Mouse (Mus musculus): ENCODE results near the gene Tlr12. TPM values are rescaled to one million over a fixed set of nuclear protein-coding genes. Genes with fewer than 3 reads are reported as not detected.

Gene Tlr12
- polyA plus RNA-seq, 1 experiment from 2014 or later: not detected

- H3K4me1 ChIP-seq (ENCODE audit: control insufficient read depth in 2 of 2, insufficient read depth in 2 of 2, low read length in 2 of 2): peaks cover 4 to 5% of the 10 kb centered on the region in 2 experiments; a peak in 3 of 4 replicates
- H3K27ac ChIP-seq (replicated peaks in 1 of 2; ENCODE audit: control insufficient read depth in 1 of 2, insufficient read depth in 1 of 2, low read depth in 2 of 2, low read length in 2 of 2): peak overlapping the region; percentile 40 to 64; a peak in 1 of 4 replicates
- 9% methylated on average over 21 of the region's 27 CpGs for WGBS
- H3K36me3 ChIP-seq (ENCODE audit: control insufficient read depth, insufficient read depth, low read length): no peaks in the 10 kb centered on the region
- no peaks in the 10 kb centered on the region for H3K27me3 ChIP-seq (ENCODE audit: control insufficient read depth, insufficient read depth, low read length)
- peak overlapping the region; percentile 80 for H3K4me2 ChIP-seq (ENCODE audit: low read length)
- peak overlapping the region; percentile 70 to 92 for H3K4me3 ChIP-seq (ENCODE audit: control insufficient read depth in 1 of 2, insufficient read depth in 1 of 2, low read depth in 1 of 2, low read length in 2 of 2)
- H3K9ac ChIP-seq (ENCODE audit: low read length): peak overlapping the region; percentile 72
- H3K9me3 ChIP-seq (ENCODE audit: control insufficient read depth, low read length): no peaks in the 10 kb centered on the region
- ATAC-seq (ENCODE audit: insufficient number of reproducible peaks, insufficient read depth, low FRiP score, low read depth): peak; percentile 47
These were observed 9.0 kb downstream of the Tlr12 start for GRCm38 (mm10) chr4:128609276-128609924.

- Histone ChIP-seq H3K27me3 (ENCODE audit: control insufficient read depth, insufficient read depth, low read length) (no peaks in the 10 kb centered on the region), H3K9ac (ENCODE audit: low read length) (no peak overlapping the region), H3K4me2 (ENCODE audit: low read length) (no peak overlapping the region), H3K9me3 (ENCODE audit: control insufficient read depth, low read length) (no peaks in the 10 kb centered on the region), H3K36me3 (ENCODE audit: control insufficient read depth, insufficient read depth, low read length) (peaks cover 17% of the 10 kb centered on the region), H3K4me3 (ENCODE audit: control insufficient read depth in 1 of 2, insufficient read depth in 1 of 2, low read depth in 1 of 2, low read length in 2 of 2) (no peak overlapping the region), H3K4me1 (ENCODE audit: control insufficient read depth in 2 of 2, insufficient read depth in 2 of 2, low read length in 2 of 2) (peaks cover 4 to 5% of the 10 kb centered on the region in 2 experiments; a peak in 3 of 4 replicates), H3K27ac (replicated peaks in 1 of 2; ENCODE audit: control insufficient read depth in 1 of 2, insufficient read depth in 1 of 2, low read depth in 2 of 2, low read length in 2 of 2) (no peak overlapping the region; a peak in 2 of 4 replicates)
- WGBS: 66% methylated on average over 11 of the region's 11 CpGs
- no peak for ATAC-seq (ENCODE audit: insufficient number of reproducible peaks, insufficient read depth, low FRiP score, low read depth)
These were observed 10.8 kb downstream of the Tlr12 start for GRCm38 (mm10) chr4:128607661-128608060.

- Histone ChIP-seq H3K9ac (ENCODE audit: low read length) (no peak overlapping the region), H3K4me3 (ENCODE audit: control insufficient read depth in 1 of 2, insufficient read depth in 1 of 2, low read depth in 1 of 2, low read length in 2 of 2) (no peak overlapping the region), H3K9me3 (ENCODE audit: control insufficient read depth, low read length) (no peaks in the 10 kb centered on the region), H3K4me2 (ENCODE audit: low read length) (no peak overlapping the region), H3K27ac (replicated peaks in 1 of 2; ENCODE audit: control insufficient read depth in 1 of 2, insufficient read depth in 1 of 2, low read depth in 2 of 2, low read length in 2 of 2) (no peak overlapping the region), H3K27me3 (ENCODE audit: control insufficient read depth, insufficient read depth, low read length) (no peaks in the 10 kb centered on the region), H3K36me3 (ENCODE audit: control insufficient read depth, insufficient read depth, low read length) (peaks cover 28% of the 10 kb centered on the region), H3K4me1 (ENCODE audit: control insufficient read depth in 2 of 2, insufficient read depth in 2 of 2, low read length in 2 of 2) (peaks cover 4 to 5% of the 10 kb centered on the region in 2 experiments; a peak in 3 of 4 replicates)
- 90% methylated on average over 7 of the region's 7 CpGs for WGBS
- no peak for ATAC-seq (ENCODE audit: insufficient number of reproducible peaks, insufficient read depth, low FRiP score, low read depth)
These were observed 11.8 kb downstream of the Tlr12 start for GRCm38 (mm10) chr4:128606586-128606985.

DNA sequence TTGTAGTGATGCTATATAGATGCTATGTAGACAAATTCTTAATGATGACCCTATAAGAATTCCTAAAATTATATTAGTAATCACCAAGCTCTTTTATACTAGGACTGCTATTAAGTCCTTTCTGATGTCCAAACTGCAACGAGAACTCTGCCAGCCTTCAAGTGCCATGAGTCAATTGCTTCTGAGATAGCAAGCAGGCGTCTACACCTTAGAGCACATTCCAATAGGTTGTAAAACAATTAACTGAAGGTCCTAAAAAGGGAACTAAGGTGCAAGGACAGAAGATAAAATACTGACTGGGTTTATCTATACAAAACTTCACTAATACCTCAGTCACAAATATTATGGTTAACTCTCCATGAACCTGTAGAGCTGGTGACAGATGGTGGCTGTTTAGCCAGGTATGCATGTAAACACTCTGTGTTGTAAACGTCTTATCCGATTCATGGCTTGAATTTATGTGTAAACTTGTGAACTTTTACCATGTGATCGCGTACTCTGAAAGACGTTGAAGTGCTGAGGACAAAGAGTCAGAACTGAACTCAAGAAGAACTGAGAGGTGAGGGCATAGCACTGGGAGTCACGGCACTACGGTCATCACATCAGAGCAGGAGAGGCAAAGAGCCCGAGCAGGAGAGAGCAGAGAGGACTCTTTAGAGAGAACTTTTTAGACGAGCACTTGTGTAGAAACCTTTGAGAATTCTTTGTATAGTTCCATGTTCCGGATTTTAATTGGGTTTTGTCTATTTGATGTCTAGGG, 20.4 kb downstream of the Tlr12 start:
- no peak overlapping the region for H3K4me3 ChIP-seq (ENCODE audit: control insufficient read depth in 1 of 2, insufficient read depth in 1 of 2, low read depth in 1 of 2, low read length in 2 of 2)
- no peaks in the 10 kb centered on the region for H3K9me3 ChIP-seq (ENCODE audit: control insufficient read depth, low read length)
- no peak overlapping the region for H3K4me2 ChIP-seq (ENCODE audit: low read length)
- no peaks in the 10 kb centered on the region for H3K4me1 ChIP-seq (ENCODE audit: control insufficient read depth in 2 of 2, insufficient read depth in 2 of 2, low read length in 2 of 2)
- peaks cover 16% of the 10 kb centered on the region for H3K36me3 ChIP-seq (ENCODE audit: control insufficient read depth, insufficient read depth, low read length)
- H3K27ac ChIP-seq (replicated peaks in 1 of 2; ENCODE audit: control insufficient read depth in 1 of 2, insufficient read depth in 1 of 2, low read depth in 2 of 2, low read length in 2 of 2): no peak overlapping the region
- H3K9ac ChIP-seq (ENCODE audit: low read length): no peak overlapping the region
- no peaks in the 10 kb centered on the region for H3K27me3 ChIP-seq (ENCODE audit: control insufficient read depth, insufficient read depth, low read length)
- ATAC-seq (ENCODE audit: insufficient number of reproducible peaks, insufficient read depth, low FRiP score, low read depth): no peak
- WGBS: 66% methylated on average over 12 of the region's 12 CpGs

- H3K4me3 ChIP-seq (ENCODE audit: control insufficient read depth in 1 of 2, insufficient read depth in 1 of 2, low read depth in 1 of 2, low read length in 2 of 2): no peak overlapping the region
- H3K9me3 ChIP-seq (ENCODE audit: control insufficient read depth, low read length): no peaks in the 10 kb centered on the region
- no peak for ATAC-seq (ENCODE audit: insufficient number of reproducible peaks, insufficient read depth, low FRiP score, low read depth)
- H3K27me3 ChIP-seq (ENCODE audit: control insufficient read depth, insufficient read depth, low read length): no peaks in the 10 kb centered on the region
- H3K9ac ChIP-seq (ENCODE audit: low read length): no peak overlapping the region
- peaks cover 22% of the 10 kb centered on the region for H3K36me3 ChIP-seq (ENCODE audit: control insufficient read depth, insufficient read depth, low read length)
- WGBS: 91% methylated on average over 5 of the region's 5 CpGs
- H3K4me2 ChIP-seq (ENCODE audit: low read length): no peak overlapping the region
- H3K27ac ChIP-seq (replicated peaks in 1 of 2; ENCODE audit: control insufficient read depth in 1 of 2, insufficient read depth in 1 of 2, low read depth in 2 of 2, low read length in 2 of 2): no peak overlapping the region
- no peaks in the 10 kb centered on the region for H3K4me1 ChIP-seq (ENCODE audit: control insufficient read depth in 2 of 2, insufficient read depth in 2 of 2, low read length in 2 of 2)
These were observed 24.4 kb downstream of the Tlr12 start for GRCm38 (mm10) chr4:128594062-128594461.

- Histone ChIP-seq H3K4me2 (ENCODE audit: low read length) (no peak overlapping the region), H3K9ac (ENCODE audit: low read length) (no peak overlapping the region), H3K36me3 (ENCODE audit: control insufficient read depth, insufficient read depth, low read length) (peaks cover 30% of the 10 kb centered on the region), H3K9me3 (ENCODE audit: control insufficient read depth, low read length) (no peaks in the 10 kb centered on the region), H3K27ac (replicated peaks in 1 of 2; ENCODE audit: control insufficient read depth in 1 of 2, insufficient read depth in 1 of 2, low read depth in 2 of 2, low read length in 2 of 2) (no peak overlapping the region), H3K27me3 (ENCODE audit: control insufficient read depth, insufficient read depth, low read length) (no peaks in the 10 kb centered on the region), H3K4me3 (ENCODE audit: control insufficient read depth in 1 of 2, insufficient read depth in 1 of 2, low read depth in 1 of 2, low read length in 2 of 2) (no peak overlapping the region), H3K4me1 (ENCODE audit: control insufficient read depth in 2 of 2, insufficient read depth in 2 of 2, low read length in 2 of 2) (no peaks in the 10 kb centered on the region)
- WGBS: 94% methylated on average over 4 of the region's 4 CpGs
- no peak for ATAC-seq (ENCODE audit: insufficient number of reproducible peaks, insufficient read depth, low FRiP score, low read depth)
These were observed 25.1 kb downstream of the Tlr12 start for GRCm38 (mm10) chr4:128593286-128593685.

DNA sequence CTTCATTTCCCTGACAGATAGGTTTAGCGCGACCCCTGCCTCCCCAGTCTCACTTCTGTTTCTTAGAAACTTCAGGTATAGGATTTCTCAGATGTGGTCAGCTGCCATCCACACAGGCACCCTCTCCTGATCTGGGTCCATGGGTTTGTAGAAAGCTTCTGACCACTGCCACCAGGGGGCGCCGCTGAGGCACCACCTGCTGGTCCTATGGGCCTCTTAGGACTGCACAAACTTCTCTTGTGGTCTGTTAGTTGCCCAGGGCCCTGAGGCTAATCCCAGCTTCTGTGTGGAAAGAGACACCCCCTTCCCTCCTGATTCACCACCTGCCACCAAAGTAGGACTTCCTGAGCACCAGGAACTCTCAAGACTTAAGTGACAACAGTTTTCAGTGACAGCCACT, 39.2 kb downstream of the Tlr12 start:
- Histone ChIP-seq H3K27me3 (ENCODE audit: control insufficient read depth, insufficient read depth, low read length) (no peaks in the 10 kb centered on the region), H3K4me1 (ENCODE audit: control insufficient read depth in 2 of 2, insufficient read depth in 2 of 2, low read length in 2 of 2) (no peaks in the 10 kb centered on the region), H3K9me3 (ENCODE audit: control insufficient read depth, low read length) (peaks cover 43% of the 10 kb centered on the region), H3K4me2 (ENCODE audit: low read length) (no peak overlapping the region), H3K36me3 (ENCODE audit: control insufficient read depth, insufficient read depth, low read length) (peaks cover 34% of the 10 kb centered on the region), H3K27ac (replicated peaks in 1 of 2; ENCODE audit: control insufficient read depth in 1 of 2, insufficient read depth in 1 of 2, low read depth in 2 of 2, low read length in 2 of 2) (no peak overlapping the region), H3K4me3 (ENCODE audit: control insufficient read depth in 1 of 2, insufficient read depth in 1 of 2, low read depth in 1 of 2, low read length in 2 of 2) (no peak overlapping the region), H3K9ac (ENCODE audit: low read length) (no peak overlapping the region)
- WGBS: 55% methylated on average over 4 of the region's 4 CpGs
- ATAC-seq (ENCODE audit: insufficient number of reproducible peaks, insufficient read depth, low FRiP score, low read depth): no peak

Data from heart, embryonic 14.5 days (tissue).